In the genomic region with DNA sequence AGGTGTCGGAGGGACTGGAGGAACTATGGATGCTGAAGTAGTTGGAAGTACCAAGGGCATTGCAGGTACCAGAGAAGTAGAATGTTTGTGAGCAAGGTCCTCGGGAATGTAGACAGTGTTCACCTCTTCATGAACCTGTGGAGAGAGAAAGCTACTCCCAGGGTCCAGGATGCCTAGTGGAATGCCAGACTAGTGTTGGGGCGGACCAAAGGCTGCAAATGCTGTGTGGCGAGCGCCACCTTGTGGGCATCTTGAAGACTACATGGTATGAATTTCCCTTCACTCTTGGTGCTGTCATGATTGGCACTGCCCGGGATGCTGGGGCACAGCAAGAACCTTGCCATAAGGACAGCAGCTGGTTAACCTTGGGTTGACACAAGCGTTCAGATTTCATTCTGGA, we compare ENCODE assay signal across 9 mouse cellular contexts. TPM values are rescaled to one million over a fixed set of nuclear protein-coding genes. Genes with fewer than 3 reads are reported as not detected.
DNase-seq lines count a peak whose midpoint lies in the region; ATAC-seq and TF ChIP-seq lines count a peak whose summit lies in the region.
"Had no signal": no experiment of that assay in that cellular context is flagged by ENCODE, and none has a peak within 500 bp of the region (broad histone marks: within the 10 kb centered on the region; RNA-seq: fewer than 3 reads in every experiment).

No protein-coding gene starts in this region.

- peak; percentile 57; the same call in 1 of the 2 replicates for ATAC-seq in kidney, embryonic 16.5 days (ENCODE audit: low FRiP score, low TSS enrichment)
- peak; percentile 50; the same call in 1 of the 2 replicates for ATAC-seq in limb, embryonic 14.5 days (ENCODE audit: low FRiP score, low read depth)
- no peak for ATAC-seq in neural tube, embryonic 12.5 days (ENCODE audit: low FRiP score, low read depth)

- no peak overlapping the region for H3K4me2 ChIP-seq in CH12.LX (ENCODE audit: insufficient read depth, low read depth, poor library complexity, severe bottlenecking)
- no peak overlapping the region for H3K4me2 ChIP-seq in kidney, embryonic 16.5 days (replicated peaks; ENCODE audit: low read depth, low read length)
- H3K4me2 ChIP-seq in limb, embryonic 14.5 days (replicated peaks; ENCODE audit: low read depth, low read length, severe bottlenecking) = no peak overlapping the region
- peak overlapping the region; percentile 72; the same call in 1 of the 2 replicates for H3K4me2 ChIP-seq in neural tube, embryonic 12.5 days (replicated peaks)
- H3K4me2 ChIP-seq: heart, embryonic 13.5 days had no signal

- peak; percentile 85 to 90 for TF ChIP-seq CTCF in CH12.LX (conservative IDR thresholded peaks at IDR 0.05 in 1 of 2, IDR thresholded peaks at IDR 0.05 in 1 of 2; ENCODE audit: low read depth in 2 of 2, low read length in 2 of 2)

- H3K27ac ChIP-seq in CH12.LX (ENCODE audit: insufficient read depth, low read depth) = no peak overlapping the region
- no peak overlapping the region for H3K27ac ChIP-seq in kidney, embryonic 16.5 days (ENCODE audit: low read length)
- H3K27ac ChIP-seq in limb, embryonic 14.5 days (replicated peaks; ENCODE audit: low read depth, low read length) = no peak overlapping the region
- H3K27ac ChIP-seq in neural tube, embryonic 12.5 days = no peak overlapping the region
- H3K27ac ChIP-seq: heart, embryonic 13.5 days had no signal

- H3K9me3 ChIP-seq in CH12.LX (replicated peaks; ENCODE audit: low read length) = no peaks in the 10 kb centered on the region
- H3K9me3 ChIP-seq in kidney, embryonic 16.5 days (ENCODE audit: low read length) = no peaks in the 10 kb centered on the region
- no peaks in the 10 kb centered on the region for H3K9me3 ChIP-seq in limb, embryonic 14.5 days (ENCODE audit: control insufficient read depth, low read length)
- H3K9me3 ChIP-seq in neural tube, embryonic 12.5 days = no peaks in the 10 kb centered on the region
- H3K9me3 ChIP-seq: heart, embryonic 13.5 days had no signal

- H3K4me1 ChIP-seq in CH12.LX (ENCODE audit: control insufficient read depth in 1 of 2, insufficient read depth in 2 of 2) = peaks cover 3 to 5% of the 10 kb centered on the region in 2 experiments; a peak in 3 of 4 replicates
- H3K4me1 ChIP-seq in kidney, embryonic 16.5 days (ENCODE audit: insufficient read depth, low read length) = peaks cover 11% of the 10 kb centered on the region
- peaks cover 5% of the 10 kb centered on the region for H3K4me1 ChIP-seq in limb, embryonic 14.5 days (ENCODE audit: control insufficient read depth, insufficient read depth, low read length)
- H3K4me1 ChIP-seq in neural tube, embryonic 12.5 days = peaks cover 38% of the 10 kb centered on the region

- TF ChIP-seq RAD21 in CH12.LX (IDR thresholded peaks at IDR 0.05; ENCODE audit: low read depth, low read length) = peak; percentile 86

- intact Hi-C loops in gastrocnemius, postnatal 36 days (cut with DNase I) = loop anchor here (1.0 to 2.0 kb wide), 2 partner anchors 48 to 99 kb away; no protein-coding TSS in a partner anchor

- H3K27me3 ChIP-seq in CH12.LX (replicated peaks) = peaks cover 97% of the 10 kb centered on the region
- H3K27me3 ChIP-seq in kidney, embryonic 16.5 days (ENCODE audit: insufficient read depth, low read length) = peaks cover 83% of the 10 kb centered on the region
- H3K27me3 ChIP-seq in limb, embryonic 14.5 days (ENCODE audit: control insufficient read depth, insufficient read depth, low read length) = peaks cover 51% of the 10 kb centered on the region
- peaks cover 68% of the 10 kb centered on the region for H3K27me3 ChIP-seq in neural tube, embryonic 12.5 days (replicated peaks)

- peak; percentile 69 for DNase-seq in CH12.LX (ENCODE audit: extremely low read depth)
- peak; percentile 81 for DNase-seq in adrenal gland, postnatal 10 days
- DNase-seq in embryo, embryonic 11 days = peak; percentile 85
- peak; percentile 46 for DNase-seq in gastrocnemius, postnatal 36 days
- peak; percentile 84 for DNase-seq in limb, embryonic 14.5 days (ENCODE audit: low spot score)
- peak; percentile 49 for DNase-seq in thymus, postnatal 14 days

- H3K9ac ChIP-seq in CH12.LX (ENCODE audit: insufficient read depth, low read depth) = no peak overlapping the region
- H3K9ac ChIP-seq in kidney, embryonic 16.5 days (replicated peaks; ENCODE audit: low read length) = no peak overlapping the region
- H3K9ac ChIP-seq in limb, embryonic 14.5 days (ENCODE audit: low read depth, low read length, severe bottlenecking) = no peak overlapping the region
- no peak overlapping the region for H3K9ac ChIP-seq in neural tube, embryonic 12.5 days
- H3K9ac ChIP-seq: heart, embryonic 13.5 days had no signal

- 14% methylated on average over 7 of the region's 7 CpGs for WGBS in kidney, embryonic 16.5 days
- WGBS in limb, embryonic 14.5 days = 10% methylated on average over 7 of the region's 7 CpGs
- WGBS in neural tube, embryonic 12.5 days = 12% methylated on average over 7 of the region's 7 CpGs

- in situ Hi-C loops in CH12.LX (cut with MboI; ENCODE audit: low pct_ligation_motif_present, low pct_unique_long_range_greater_than_20kb, low sequenced_read_pairs) = no loop called here

- H3K79me2 ChIP-seq in CH12.LX (replicated peaks; ENCODE audit: control insufficient read depth, extremely low read depth, insufficient read depth, poor library complexity, severe bottlenecking) = no peaks in the 10 kb centered on the region

- no peak overlapping the region for H3K4me3 ChIP-seq in CH12.LX (replicated peaks in 1 of 3; ENCODE audit: low read depth in 2 of 3, low read length in 2 of 3, poor library complexity in 1 of 3)
- no peak overlapping the region for H3K4me3 ChIP-seq in kidney, embryonic 16.5 days (ENCODE audit: low read length)
- H3K4me3 ChIP-seq in limb, embryonic 14.5 days (replicated peaks; ENCODE audit: low read length) = no peak overlapping the region
- H3K4me3 ChIP-seq in neural tube, embryonic 12.5 days = no peak overlapping the region
- H3K4me3 ChIP-seq: heart, embryonic 13.5 days had no signal

- TF ChIP-seq EP300 in CH12.LX (IDR thresholded peaks at IDR 0.05; ENCODE audit: low read length) = no peak

- H3K36me3 ChIP-seq in CH12.LX (replicated peaks in 1 of 2; ENCODE audit: control insufficient read depth in 1 of 2, insufficient read depth in 1 of 2, low read length in 1 of 2) = no peaks in the 10 kb centered on the region
- H3K36me3 ChIP-seq in kidney, embryonic 16.5 days (ENCODE audit: insufficient read depth, low read length) = no peaks in the 10 kb centered on the region
- no peaks in the 10 kb centered on the region for H3K36me3 ChIP-seq in limb, embryonic 14.5 days (ENCODE audit: control insufficient read depth, insufficient read depth, low read length)
- no peaks in the 10 kb centered on the region for H3K36me3 ChIP-seq in neural tube, embryonic 12.5 days
- H3K36me3 ChIP-seq: heart, embryonic 13.5 days had no signal

- dilution Hi-C loops in CH12.LX (cut with MboI; ENCODE audit: extremely low pct_ligation_motif_present, extremely low pct_unique_long_range_greater_than_20kb, low sequenced_read_pairs) = no loop called here

- TF ChIP-seq POLR2A in CH12.LX (IDR thresholded peaks at IDR 0.05; ENCODE audit: low read depth, low read length) = no peak
- TF ChIP-seq POLR2A in limb, embryonic 14.5 days (IDR thresholded peaks at IDR 0.05; ENCODE audit: borderline replicate concordance, extremely low read depth, insufficient read depth, insufficient read length) = no peak

TF ChIP-seq in CH12.LX, 34 proteins besides CTCF, POLR2A, EP300 and RAD21:
- no peak for TF ChIP-seq ETS1 (conservative IDR thresholded peaks at IDR 0.05; ENCODE audit: low read depth, low read length)
- peak; percentile 84 for TF ChIP-seq SMC3 (IDR thresholded peaks at IDR 0.05; ENCODE audit: low read depth, low read length)

RNA-seq across cellular contexts. Expression of gene Rhcg, which starts 22.6 kb away (rescaled TPM):
- total RNA-seq in CH12.LX (2012; rRNA removed) (not detected in 2 replicates), CH12.LX (2014; rRNA removed) (not detected in 2 replicates)
- polyA plus RNA-seq in CH12.LX (2012; ENCODE audit: insufficient read length, low read depth) = not detected in 2 replicates
- total RNA-seq in adrenal gland, postnatal 10 days (2021) = under 1 TPM; 0.66 to 0.91 TPM
- not detected for total RNA-seq in gastrocnemius, postnatal 36 days (2021)
- 54.3 and 68.2 TPM in 2 replicates for polyA plus RNA-seq in kidney, embryonic 16.5 days (2015; fragmentation: Nextera tagmentation; extraction: Ambion mirVana)
- 0.08 and 0.14 TPM in 2 replicates for polyA plus RNA-seq in limb, embryonic 14.5 days (2012; rRNA removed)
- 0.11 TPM in 1 of 2 replicates, not detected in the other for polyA plus RNA-seq in limb, embryonic 14.5 days (2014; fragmentation: Nextera tagmentation; extraction: Ambion mirVana)
- 3.3 and 3.6 TPM in 2 replicates for polyA plus RNA-seq in neural tube, embryonic 12.5 days (2016; fragmentation: Nextera tagmentation; extraction: Ambion mirVana)
- polyA plus RNA-seq: heart, embryonic 13.5 days had no signal

Comparison
In these comparisons a context has a peak if more than half of its experiments do, and no peak if none do; other contexts are left out.
1. RNA of gene Rhcg, which starts 22.6 kb away (polyA plus RNA-seq): 54.3 to 68.2 TPM in kidney, embryonic 16.5 days; 3.3 to 3.6 TPM in neural tube, embryonic 12.5 days, 0.08 to 0.14 TPM in limb, embryonic 14.5 days and not detected in CH12.LX; every median in the first group is over 10 times any median in the second.
2. Peak in every context shown above with its lines, with median percentiles within 50 percentile points of each other: DNase-seq.